Mouse (Mus musculus) megakaryocyte, embryonic 14.5 days (primary cell): ENCODE measurements at regions not wholly inside any gene's neighbourhood (a gene's known extent, or its start where the extent isn't known, plus 50 kb on each side); places are given as distances from the start of the nearest gene placed in this dataset.

Experiments used
- FLI1 ChIP-seq: IDR thresholded peaks from 2 replicates; pipeline ENCODE4 v1.6.1; 2012; ENCODE audit warnings: low read length, inconsistent platforms, mixed read lengths
- GATA1 ChIP-seq: IDR thresholded peaks from 3 replicates; pipeline ENCODE4 v1.6.1; 2012; ENCODE audit warnings: mixed read lengths, low read length, inconsistent platforms, borderline replicate concordance

GRCm38 (mm10) chr6:31897001-31897400, 153.0 kb upstream of the 1700012A03Rik start:
- no peak for TF ChIP-seq GATA1
- no peak for TF ChIP-seq FLI1
